Mouse (Mus musculus) lung, embryonic 15.5 days (tissue): Measurements from ENCODE around the gene Rasa2. TPM values are rescaled to one million over a fixed set of nuclear protein-coding genes. Genes with fewer than 3 reads are reported as not detected.

Source experiments
- ATAC-seq: fragments of 200-750 bp; cut with Nextera tagmentation; 2 replicates; pipeline ENCODE4 v1.8.0; 2017; ENCODE audit warnings: moderate number of reproducible peaks, borderline replicate concordance; ENCODE audit not compliant: low FRiP score, low TSS enrichment; ENCODE audit errors: extremely low read depth
- H3K27ac ChIP-seq: fragments of 300-500 bp; sonication (generic); 2 replicates; pipeline ENCODE4 v1.5.1; 2015; ENCODE audit warnings: moderate library complexity, mild to moderate bottlenecking, inconsistent platforms
- H3K27me3 ChIP-seq: fragments of 300-500 bp; sonication (generic); 2 replicates; pipeline ENCODE4 v1.6.1; 2015; ENCODE audit warnings: inconsistent platforms
- H3K36me3 ChIP-seq: fragments of 300-500 bp; sonication (generic); 2 replicates; pipeline ENCODE4 v1.6.1; 2015; ENCODE audit warnings: inconsistent platforms
- H3K4me1 ChIP-seq: fragments of 300-500 bp; sonication (generic); 2 replicates; pipeline ENCODE4 v1.6.1; 2015; ENCODE audit warnings: inconsistent platforms
- H3K4me2 ChIP-seq: fragments of 300-500 bp; sonication (generic); 2 replicates; pipeline ENCODE4 v1.6.1; 2015; ENCODE audit warnings: inconsistent platforms, mild to moderate bottlenecking, moderate library complexity
- H3K4me3 ChIP-seq: fragments of 300-500 bp; sonication (generic); 2 replicates; pipeline ENCODE4 v1.5.1; 2015; ENCODE audit warnings: mild to moderate bottlenecking, inconsistent platforms
- H3K9ac ChIP-seq: fragments of 300-500 bp; sonication (generic); 2 replicates; pipeline ENCODE4 v1.6.1; 2015; ENCODE audit warnings: inconsistent platforms
- H3K9me3 ChIP-seq: fragments of 300-500 bp; sonication (generic); 2 replicates; pipeline ENCODE4 v1.6.1; 2016; ENCODE audit warnings: inconsistent platforms
- WGBS: fragments of 180-500 bp; shearing (Covaris S2); methylation state at CpG from one replicate; pipeline ENCODE4 v1.1.7; 2015; 5-methylcytosine and 5-hydroxymethylcytosine counted together
- polyA plus RNA-seq: library from polyadenylated mRNA; unstranded; fragments of >200 nt; fragmentation: Nextera tagmentation; extraction: Ambion mirVana; gene quantifications from 2 replicates; pipeline ENCODE4 v1.2.1, GENCODE M21; 2015

The Rasa2 gene
- polyA plus RNA-seq, 1 experiment from 2014 or later = 19.9 TPM

GRCm38 (mm10) chr9:96618448-96619176, 12.8 kb downstream of the Rasa2 start:
- no peak for ATAC-seq
- H3K36me3 ChIP-seq = no peaks in the 10 kb centered on the region
- no peak overlapping the region for H3K4me2 ChIP-seq
- 78% methylated on average over 4 of the region's 4 CpGs for WGBS
- H3K4me1 ChIP-seq = 0 out of 2 replicates have a peak, but pooled peaks cover 4% of the 10 kb centered on the region
- H3K4me3 ChIP-seq = no peak overlapping the region
- no peaks in the 10 kb centered on the region for H3K9me3 ChIP-seq
- no peaks in the 10 kb centered on the region for H3K27me3 ChIP-seq
- H3K9ac ChIP-seq = no peak overlapping the region
- H3K27ac ChIP-seq = no peak overlapping the region

DNA sequence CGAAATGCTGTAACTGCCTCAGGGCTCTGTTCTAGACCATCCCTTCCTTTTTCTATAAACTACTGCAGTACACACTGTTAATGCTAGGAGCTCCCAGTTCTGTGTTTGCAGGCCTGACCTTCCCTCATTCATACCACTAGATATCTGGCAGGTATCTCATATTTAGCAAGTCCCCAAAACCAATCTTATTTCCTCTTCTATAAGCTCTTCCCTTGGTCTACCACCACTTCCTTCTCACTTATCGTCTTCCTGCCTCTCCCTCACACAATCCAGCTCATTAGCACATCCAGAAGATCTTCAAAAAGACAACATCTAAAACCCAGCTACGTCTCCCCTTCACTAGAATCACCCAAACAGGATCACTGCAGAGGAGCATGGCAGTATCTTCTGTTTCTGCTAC, 19.1 kb downstream of the Rasa2 start:
- WGBS = 79% methylated on average over 3 of the region's 3 CpGs
- H3K4me3 ChIP-seq = no peak overlapping the region
- H3K9ac ChIP-seq = no peak overlapping the region
- no peak overlapping the region for H3K4me2 ChIP-seq
- H3K27ac ChIP-seq = no peak overlapping the region
- no peak for ATAC-seq
- no peaks in the 10 kb centered on the region for H3K27me3 ChIP-seq
- H3K9me3 ChIP-seq = no peaks in the 10 kb centered on the region
- H3K4me1 ChIP-seq = peaks cover 6% of the 10 kb centered on the region; the same call in 1 of the 2 replicates
- peaks cover 22% of the 10 kb centered on the region for H3K36me3 ChIP-seq

DNA sequence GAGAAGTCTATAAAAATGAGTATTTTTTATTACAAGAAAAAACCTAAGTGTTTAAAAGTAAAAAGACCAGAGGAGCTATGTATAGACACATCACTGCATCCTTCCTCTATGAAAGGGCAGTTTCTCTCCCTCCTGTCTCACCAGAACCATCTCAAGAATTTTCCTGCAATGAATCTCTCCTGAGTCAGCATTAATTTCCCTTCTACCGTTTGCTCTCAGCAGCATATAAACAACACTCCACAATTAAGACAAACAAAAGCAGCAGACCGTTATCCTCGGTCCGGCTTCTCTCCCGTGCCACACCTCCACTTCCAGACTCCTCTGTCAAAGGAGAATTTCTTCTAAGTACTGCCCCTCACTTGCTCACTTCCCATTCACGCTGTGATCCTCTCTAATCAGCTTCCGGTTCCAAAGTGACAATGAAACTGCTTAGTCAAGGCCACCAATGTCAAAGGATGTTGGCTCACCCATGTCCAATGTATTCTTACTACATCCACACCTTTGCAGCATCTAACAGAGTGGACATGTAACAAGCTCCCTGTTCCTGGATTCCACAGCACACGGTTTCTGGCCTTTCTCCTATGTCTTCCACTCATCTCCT, 19.6 kb downstream of the Rasa2 start:
- ATAC-seq = no peak
- Histone ChIP-seq H3K4me2 (no peak overlapping the region), H3K9me3 (no peaks in the 10 kb centered on the region), H3K36me3 (peaks cover 27% of the 10 kb centered on the region), H3K27me3 (no peaks in the 10 kb centered on the region), H3K9ac (no peak overlapping the region), H3K4me1 (peaks cover 6% of the 10 kb centered on the region; the same call in 1 of the 2 replicates), H3K27ac (no peak overlapping the region), H3K4me3 (no peak overlapping the region)
- 28% methylated on average over 8 of the region's 8 CpGs for WGBS

DNA sequence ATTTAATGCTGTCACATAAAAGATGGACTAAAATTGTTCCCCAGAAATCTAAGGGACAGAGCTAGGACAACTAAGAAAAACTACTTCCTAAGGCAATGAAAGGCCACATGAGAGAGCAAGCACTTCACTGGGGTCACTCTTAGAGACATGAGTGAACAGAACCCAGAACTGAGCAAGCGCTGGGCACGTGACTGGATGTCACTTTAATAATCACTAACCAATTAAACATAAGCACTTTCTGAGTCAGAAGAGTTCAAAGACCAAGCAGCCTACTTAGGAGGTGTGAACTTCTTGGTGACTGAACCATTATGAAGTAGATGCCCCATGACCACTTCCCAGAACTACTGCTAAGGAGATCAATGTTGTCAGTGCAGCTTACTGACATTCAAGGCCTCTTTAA, 20.6 kb downstream of the Rasa2 start:
- H3K4me2 ChIP-seq = no peak overlapping the region
- H3K4me3 ChIP-seq = no peak overlapping the region
- H3K4me1 ChIP-seq = peaks cover 6% of the 10 kb centered on the region; the same call in 1 of the 2 replicates
- H3K9me3 ChIP-seq = no peaks in the 10 kb centered on the region
- H3K36me3 ChIP-seq = peaks cover 29% of the 10 kb centered on the region
- no peaks in the 10 kb centered on the region for H3K27me3 ChIP-seq
- ATAC-seq = no peak
- 73% methylated on average over 2 of the region's 2 CpGs for WGBS
- H3K9ac ChIP-seq = no peak overlapping the region
- H3K27ac ChIP-seq = no peak overlapping the region

DNA sequence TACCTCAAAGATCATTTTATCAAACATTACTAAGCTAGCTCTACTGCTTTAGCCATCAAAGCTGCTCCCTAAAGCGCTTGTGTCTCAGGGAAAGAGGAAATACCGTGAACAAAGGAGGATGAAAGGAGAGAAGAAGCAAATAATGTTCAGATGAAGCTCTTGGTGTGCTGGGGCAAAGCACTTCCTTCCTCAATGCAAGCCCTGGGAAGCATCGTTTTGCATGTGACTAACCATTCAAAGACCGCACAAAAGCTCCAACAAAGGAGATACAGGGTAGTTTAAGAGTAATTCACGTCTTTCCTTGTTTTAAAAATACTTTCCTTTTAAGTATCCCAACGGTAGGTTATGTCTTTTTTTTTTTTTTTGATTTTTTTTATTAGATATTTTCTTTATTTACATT, 28.0 kb downstream of the Rasa2 start:
- 57% methylated on average over 6 of the region's 6 CpGs for WGBS
- Histone ChIP-seq H3K9me3 (no peaks in the 10 kb centered on the region), H3K4me3 (no peak overlapping the region), H3K4me2 (no peak overlapping the region), H3K4me1 (no peaks in the 10 kb centered on the region), H3K9ac (no peak overlapping the region), H3K27me3 (no peaks in the 10 kb centered on the region), H3K27ac (no peak overlapping the region), H3K36me3 (peaks cover 34% of the 10 kb centered on the region)
- ATAC-seq = no peak

GRCm38 (mm10) chr9:96597899-96598298, 33.5 kb downstream of the Rasa2 start:
- no peak for ATAC-seq
- H3K9ac ChIP-seq = no peak overlapping the region
- no peak overlapping the region for H3K27ac ChIP-seq
- no peaks in the 10 kb centered on the region for H3K27me3 ChIP-seq
- no peaks in the 10 kb centered on the region for H3K9me3 ChIP-seq
- no peak overlapping the region for H3K4me3 ChIP-seq
- peaks cover 21% of the 10 kb centered on the region for H3K36me3 ChIP-seq
- WGBS = 80% methylated on average over 1 of the region's 1 CpGs
- H3K4me1 ChIP-seq = no peaks in the 10 kb centered on the region
- H3K4me2 ChIP-seq = no peak overlapping the region

DNA sequence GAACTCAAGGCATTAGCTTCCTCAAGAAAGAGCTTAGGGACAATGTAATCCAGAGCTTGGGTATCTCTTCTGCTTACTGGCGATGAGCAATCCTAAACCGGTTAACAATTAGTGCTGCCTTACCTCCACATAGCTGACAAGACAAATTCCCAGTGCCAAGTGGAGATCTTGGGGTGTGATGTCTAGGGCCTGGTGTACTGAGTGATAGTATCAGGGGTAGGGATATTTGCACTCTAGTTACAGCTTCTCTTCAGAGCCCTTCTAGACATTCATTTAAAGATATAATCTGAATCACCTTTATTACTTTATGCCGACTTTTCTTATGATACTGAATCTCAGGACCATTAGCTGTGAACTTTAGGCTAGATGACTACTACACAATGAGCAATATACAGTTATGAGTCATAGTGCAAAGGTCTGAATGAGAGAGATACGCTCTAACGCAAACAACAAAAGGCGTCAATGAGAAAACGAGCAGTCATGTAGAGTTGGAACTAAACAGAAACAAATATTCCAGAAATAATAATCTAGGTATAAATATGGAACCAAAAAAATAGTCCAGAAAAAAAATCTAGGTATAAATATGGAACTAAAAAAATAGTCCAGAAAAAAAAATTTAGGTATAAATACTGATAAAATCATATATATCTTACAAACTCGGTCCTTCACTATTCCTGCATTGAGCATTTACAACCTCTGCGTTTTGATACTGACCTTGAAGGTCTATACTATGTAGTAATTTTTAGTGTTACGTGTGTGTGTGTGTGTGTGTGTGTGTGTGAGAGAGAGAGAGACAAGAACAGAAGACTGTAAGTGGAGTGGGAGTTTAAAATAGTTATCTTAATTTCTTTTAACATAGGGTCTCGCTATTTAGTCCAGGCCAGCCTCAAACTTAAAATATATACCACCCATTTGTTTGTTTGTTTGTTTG, 38.5 kb downstream of the Rasa2 start:
- no peaks in the 10 kb centered on the region for H3K27me3 ChIP-seq
- 89% methylated on average over 11 of the region's 11 CpGs for WGBS
- ATAC-seq = no peak
- H3K36me3 ChIP-seq = peaks cover 19% of the 10 kb centered on the region
- no peak overlapping the region for H3K4me2 ChIP-seq
- no peak overlapping the region for H3K27ac ChIP-seq
- 0 out of 2 replicates have a peak, but pooled peaks cover 3% of the 10 kb centered on the region for H3K4me1 ChIP-seq
- no peaks in the 10 kb centered on the region for H3K9me3 ChIP-seq
- no peak overlapping the region for H3K4me3 ChIP-seq
- H3K9ac ChIP-seq = no peak overlapping the region

- H3K4me1 ChIP-seq = 0 out of 2 replicates have a peak, but pooled peaks cover 3% of the 10 kb centered on the region
- 82% methylated on average over 5 of the region's 5 CpGs for WGBS
- H3K9ac ChIP-seq = no peak overlapping the region
Observed at GRCm38 (mm10) chr9:96589346-96589745, 42.1 kb downstream of the Rasa2 start.

GRCm38 (mm10) chr9:96583496-96583895, 47.9 kb downstream of the Rasa2 start:
- H3K9me3 ChIP-seq = no peaks in the 10 kb centered on the region
- no peak overlapping the region for H3K27ac ChIP-seq
- no peaks in the 10 kb centered on the region for H3K27me3 ChIP-seq
- H3K4me1 ChIP-seq = 0 out of 2 replicates have a peak, but pooled peaks cover 3% of the 10 kb centered on the region
- H3K36me3 ChIP-seq = no peaks in the 10 kb centered on the region
- H3K9ac ChIP-seq = no peak overlapping the region
- ATAC-seq = no peak
- no peak overlapping the region for H3K4me3 ChIP-seq
- 94% methylated on average over 2 of the region's 2 CpGs for WGBS
- H3K4me2 ChIP-seq = no peak overlapping the region

More at GRCm38 (mm10) chr9:96589346-96589745, 42.1 kb downstream of the Rasa2 start:
- Histone ChIP-seq H3K27ac (no peak overlapping the region), H3K4me2 (no peak overlapping the region), H3K4me3 (no peak overlapping the region), H3K27me3 (no peaks in the 10 kb centered on the region), H3K9me3 (no peaks in the 10 kb centered on the region), H3K36me3 (peaks cover 12% of the 10 kb centered on the region)
- ATAC-seq = no peak

DNA sequence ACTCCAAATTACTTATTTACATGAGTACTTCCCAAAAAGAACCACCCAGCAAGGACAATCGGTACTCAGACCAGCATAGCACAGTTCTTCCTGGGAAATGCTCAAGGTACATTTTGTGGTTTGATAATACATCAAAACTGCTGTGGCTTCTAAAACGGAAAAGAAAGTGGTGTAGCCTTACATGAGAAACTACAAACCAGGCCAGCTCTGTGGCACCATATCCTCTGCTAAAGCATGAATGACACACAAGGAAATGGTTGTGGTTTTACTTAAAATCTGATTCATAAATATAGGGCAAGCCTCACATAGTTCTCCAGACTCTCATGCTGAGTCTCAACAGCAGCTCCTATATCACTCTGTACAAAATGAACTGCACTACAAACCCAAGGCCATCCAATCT, 48.3 kb downstream of the Rasa2 start:
- WGBS = 78% methylated on average over 2 of the region's 2 CpGs
- no peak for ATAC-seq
- no peak overlapping the region for H3K9ac ChIP-seq

GRCm38 (mm10) chr9:96578190-96578589, 53.2 kb downstream of the Rasa2 start:
- H3K4me3 ChIP-seq = no peak overlapping the region
- H3K36me3 ChIP-seq = peaks cover 11% of the 10 kb centered on the region; the same call in 1 of the 2 replicates
- no peaks in the 10 kb centered on the region for H3K9me3 ChIP-seq
- no peak overlapping the region for H3K27ac ChIP-seq
- ATAC-seq = no peak
- 76% methylated on average over 4 of the region's 4 CpGs for WGBS
- no peaks in the 10 kb centered on the region for H3K4me1 ChIP-seq
- no peak overlapping the region for H3K4me2 ChIP-seq
- H3K9ac ChIP-seq = no peak overlapping the region
- no peaks in the 10 kb centered on the region for H3K27me3 ChIP-seq

More for the DNA sequence above, 48.3 kb downstream of the Rasa2 start:
- Histone ChIP-seq H3K36me3 (no peaks in the 10 kb centered on the region), H3K4me3 (no peak overlapping the region), H3K4me2 (no peak overlapping the region), H3K27me3 (no peaks in the 10 kb centered on the region), H3K9me3 (no peaks in the 10 kb centered on the region), H3K27ac (no peak overlapping the region), H3K4me1 (0 out of 2 replicates have a peak, but pooled peaks cover under 1% of the 10 kb centered on the region)
